Mouse (Mus musculus) embryonic facial prominence, embryonic 12.5 days (tissue): ENCODE results near the gene Slc22a2. TPM values are rescaled to one million over a fixed set of nuclear protein-coding genes. Genes with fewer than 3 reads are reported as not detected.
"Not testable (repeated sequence)": the region's sequence is repeated elsewhere in the genome, so short reads cannot be mapped to it uniquely, and the experiment has no call there.

Experiments
- ATAC-seq: fragments of 200-750 bp; cut with Nextera tagmentation; 2 replicates; pipeline ENCODE4 v1.8.0; 2017; ENCODE audit not compliant: insufficient number of reproducible peaks, insufficient read depth, low FRiP score, low TSS enrichment
- H3K27ac ChIP-seq: fragments of 300-500 bp; sonication (generic); 2 replicates; pipeline ENCODE4 v1.5.1; 2016; ENCODE audit warnings: mild to moderate bottlenecking
- H3K27me3 ChIP-seq: fragments of 300-500 bp; sonication (generic); 2 replicates; pipeline ENCODE4 v1.6.1; 2016; ENCODE audit warnings: mild to moderate bottlenecking, moderate library complexity
- H3K36me3 ChIP-seq: fragments of 300-500 bp; sonication (generic); 2 replicates; pipeline ENCODE4 v1.6.1; 2016; ENCODE audit warnings: mild to moderate bottlenecking
- H3K4me1 ChIP-seq: fragments of 300-500 bp; sonication (generic); 2 replicates; pipeline ENCODE4 v1.6.1; 2016
- H3K4me2 ChIP-seq: fragments of 300-500 bp; sonication (generic); replicated peaks from 2 replicates; pipeline ENCODE4 v1.6.1; 2016; ENCODE audit warnings: mild to moderate bottlenecking, moderate library complexity
- H3K4me3 ChIP-seq: fragments of 300-500 bp; sonication (generic); 2 replicates; pipeline ENCODE4 v1.5.1; 2016; ENCODE audit warnings: mild to moderate bottlenecking
- H3K9ac ChIP-seq: fragments of 300-500 bp; sonication (generic); 2 replicates; pipeline ENCODE4 v1.6.1; 2016; ENCODE audit warnings: mild to moderate bottlenecking, moderate library complexity
- H3K9me3 ChIP-seq: fragments of 300-500 bp; sonication (generic); 2 replicates; pipeline ENCODE4 v1.6.1; 2016; ENCODE audit warnings: mild to moderate bottlenecking, moderate library complexity
- WGBS: fragments of 180-500 bp; shearing (Covaris S2); methylation state at CpG from one replicate; pipeline ENCODE4 v1.1.7; 2016; 5-methylcytosine and 5-hydroxymethylcytosine counted together
- polyA plus RNA-seq: library from polyadenylated mRNA; unstranded; fragments of >200 nt; fragmentation: Nextera tagmentation; extraction: Ambion mirVana; gene quantifications from 2 replicates; pipeline ENCODE4 v1.2.1, GENCODE M21; 2016

Gene Slc22a2
- 0.13 TPM in 1 of 2 replicates, not detected in the other for polyA plus RNA-seq

- Histone ChIP-seq H3K27ac (no peak within 1 kb of the TSS), H3K4me3 (no peak within 1 kb of the TSS), H3K9ac (no peak within 1 kb of the TSS), H3K36me3 (no peaks in the 10 kb centered on the region), H3K9me3 (no peaks in the 10 kb centered on the region), H3K27me3 (no peaks in the 10 kb centered on the region), H3K4me2 (no peak within 1 kb of the TSS), H3K4me1 (no peaks in the 10 kb centered on the region)
- ATAC-seq = no peak
- WGBS = 56% methylated on average over 10 of the region's 10 CpGs
Observed at GRCm38 (mm10) chr17:12583991-12584390, at the start of gene Slc22a2. Gene Slc22a2, plus strand, starts transcription at chr17:12584132.

- no peaks in the 10 kb centered on the region for H3K36me3 ChIP-seq
- no peak overlapping the region for H3K9ac ChIP-seq
- H3K4me1 ChIP-seq = no peaks in the 10 kb centered on the region
Observed at GRCm38 (mm10) chr17:12534353-12535145, 49.4 kb upstream of the Slc22a2 start.

GRCm38 (mm10) chr17:12562215-12562614 is 21.7 kb upstream of the Slc22a2 start:
- 88% methylated on average over 4 of the region's 4 CpGs for WGBS
- H3K27me3 ChIP-seq = no peaks in the 10 kb centered on the region

More at GRCm38 (mm10) chr17:12534353-12535145, 49.4 kb upstream of the Slc22a2 start:
- Histone ChIP-seq H3K9me3 (no peaks in the 10 kb centered on the region), H3K27me3 (no peaks in the 10 kb centered on the region), H3K4me2 (no peak overlapping the region), H3K27ac (no peak overlapping the region), H3K4me3 (no peak overlapping the region)
- ATAC-seq = no peak
- 62% methylated on average over 13 of the region's 13 CpGs for WGBS

GRCm38 (mm10) chr17:12564481-12565000 is 19.4 kb upstream of the Slc22a2 start:
- not testable (repeated sequence) for H3K9ac ChIP-seq, H3K36me3 ChIP-seq, H3K27me3 ChIP-seq, H3K4me1 ChIP-seq, ATAC-seq, H3K27ac ChIP-seq, H3K9me3 ChIP-seq, H3K4me3 ChIP-seq, H3K4me2 ChIP-seq
- WGBS = 80% methylated on average over 6 of the region's 6 CpGs

More at GRCm38 (mm10) chr17:12562215-12562614, 21.7 kb upstream of the Slc22a2 start:
- no peak overlapping the region for H3K4me2 ChIP-seq
- H3K9me3 ChIP-seq = peaks cover 5% of the 10 kb centered on the region
- no peak overlapping the region for H3K4me3 ChIP-seq
- H3K9ac ChIP-seq = no peak overlapping the region
- no peak overlapping the region for H3K27ac ChIP-seq
- no peak for ATAC-seq
- no peaks in the 10 kb centered on the region for H3K4me1 ChIP-seq
- H3K36me3 ChIP-seq = no peaks in the 10 kb centered on the region

- Histone ChIP-seq H3K36me3 (no peaks in the 10 kb centered on the region), H3K4me1 (no peaks in the 10 kb centered on the region), H3K4me2 (no peak overlapping the region), H3K27ac (no peak overlapping the region), H3K27me3 (no peaks in the 10 kb centered on the region), H3K9ac (no peak overlapping the region), H3K4me3 (no peak overlapping the region), H3K9me3 (no peaks in the 10 kb centered on the region; the same call in 1 of the 2 replicates)
- ATAC-seq = no peak
- WGBS = 93% methylated on average over 6 of the region's 6 CpGs
Observed at GRCm38 (mm10) chr17:12565443-12565842, 18.5 kb upstream of the Slc22a2 start.

- no peak for ATAC-seq
- Histone ChIP-seq H3K4me1 (no peaks in the 10 kb centered on the region), H3K36me3 (no peaks in the 10 kb centered on the region), H3K9me3 (no peaks in the 10 kb centered on the region), H3K9ac (no peak overlapping the region), H3K4me3 (no peak overlapping the region), H3K27me3 (no peaks in the 10 kb centered on the region), H3K27ac (no peak overlapping the region), H3K4me2 (no peak overlapping the region)
- 78% methylated on average over 6 of the region's 6 CpGs for WGBS
Observed at GRCm38 (mm10) chr17:12571316-12571715, 12.6 kb upstream of the Slc22a2 start.

GRCm38 (mm10) chr17:12571924-12572463 is 11.9 kb upstream of the Slc22a2 start:
- Histone ChIP-seq H3K4me2 (no peak overlapping the region), H3K27ac (no peak overlapping the region), H3K27me3 (no peaks in the 10 kb centered on the region), H3K9ac (no peak overlapping the region), H3K9me3 (no peaks in the 10 kb centered on the region), H3K4me1 (no peaks in the 10 kb centered on the region), H3K36me3 (no peaks in the 10 kb centered on the region), H3K4me3 (no peak overlapping the region)
- WGBS = 72% methylated on average over 9 of the region's 9 CpGs
- no peak for ATAC-seq

GRCm38 (mm10) chr17:12575391-12575790 is 8.5 kb upstream of the Slc22a2 start:
- Histone ChIP-seq H3K9me3 (no peaks in the 10 kb centered on the region), H3K27ac (no peak overlapping the region), H3K4me2 (no peak overlapping the region), H3K4me1 (no peaks in the 10 kb centered on the region), H3K27me3 (no peaks in the 10 kb centered on the region), H3K4me3 (no peak overlapping the region), H3K9ac (no peak overlapping the region), H3K36me3 (no peaks in the 10 kb centered on the region)
- ATAC-seq = no peak
- WGBS = 82% methylated on average over 6 of the region's 6 CpGs

GRCm38 (mm10) chr17:12577096-12577495 is 6.8 kb upstream of the Slc22a2 start:
- Histone ChIP-seq H3K27ac (no peak overlapping the region), H3K9me3 (no peaks in the 10 kb centered on the region), H3K9ac (no peak overlapping the region), H3K36me3 (no peaks in the 10 kb centered on the region), H3K4me2 (no peak overlapping the region), H3K4me1 (no peaks in the 10 kb centered on the region), H3K27me3 (no peaks in the 10 kb centered on the region), H3K4me3 (no peak overlapping the region)
- WGBS = 91% methylated on average over 7 of the region's 7 CpGs
- no peak for ATAC-seq

GRCm38 (mm10) chr17:12585366-12585765 is 1.4 kb downstream of the Slc22a2 start:
- no peaks in the 10 kb centered on the region for H3K36me3 ChIP-seq
- H3K27me3 ChIP-seq = no peaks in the 10 kb centered on the region
- no peak overlapping the region for H3K4me3 ChIP-seq
- no peak overlapping the region for H3K4me2 ChIP-seq
- H3K9ac ChIP-seq = no peak overlapping the region
- H3K27ac ChIP-seq = no peak overlapping the region
- ATAC-seq = no peak
- H3K9me3 ChIP-seq = no peaks in the 10 kb centered on the region
- H3K4me1 ChIP-seq = no peaks in the 10 kb centered on the region
- WGBS = 84% methylated on average over 2 of the region's 2 CpGs

- H3K4me2 ChIP-seq = no peak overlapping the region
- no peaks in the 10 kb centered on the region for H3K9me3 ChIP-seq
- no peaks in the 10 kb centered on the region for H3K36me3 ChIP-seq
- no peak overlapping the region for H3K27ac ChIP-seq
- no peak overlapping the region for H3K9ac ChIP-seq
- H3K4me3 ChIP-seq = no peak overlapping the region
- H3K27me3 ChIP-seq = no peaks in the 10 kb centered on the region
- 75% methylated on average over 11 of the region's 11 CpGs for WGBS
- no peaks in the 10 kb centered on the region for H3K4me1 ChIP-seq
- no peak for ATAC-seq
Observed at GRCm38 (mm10) chr17:12586966-12587365, 3.0 kb downstream of the Slc22a2 start.

- Histone ChIP-seq H3K9me3 (no peaks in the 10 kb centered on the region), H3K4me3 (no peak overlapping the region), H3K27ac (no peak overlapping the region), H3K9ac (no peak overlapping the region), H3K4me1 (no peaks in the 10 kb centered on the region), H3K36me3 (no peaks in the 10 kb centered on the region), H3K27me3 (no peaks in the 10 kb centered on the region), H3K4me2 (no peak overlapping the region)
- WGBS = 62% methylated on average over 9 of the region's 9 CpGs
- no peak for ATAC-seq
Observed at GRCm38 (mm10) chr17:12588801-12589247, 4.9 kb downstream of the Slc22a2 start.
